Mouse (Mus musculus) heart, adult 2 months (tissue): ENCODE measurements at regions not wholly inside any gene's neighbourhood (a gene's known extent, or its start where the extent isn't known, plus 50 kb on each side); places are given as distances from the start of the nearest gene placed in this dataset.
A peak's percentile ranks its signal among the peaks of the same experiment; 100 is the strongest.

Source experiments
- CTCF ChIP-seq: fragments of 200-600 bp; IDR thresholded peaks from 2 replicates; pipeline ENCODE4 v1.8.1; 2022; ENCODE audit warnings: antibody characterized with exemption, mild to moderate bottlenecking, moderate library complexity
- POLR2A ChIP-seq: fragments of 200-500 bp; IDR thresholded peaks from 2 replicates; pipeline ENCODE4 v1.6.1; 2011; ENCODE audit warnings: mild to moderate bottlenecking, low read depth, low read length, control low read depth; ENCODE audit not compliant: insufficient read depth

DNA sequence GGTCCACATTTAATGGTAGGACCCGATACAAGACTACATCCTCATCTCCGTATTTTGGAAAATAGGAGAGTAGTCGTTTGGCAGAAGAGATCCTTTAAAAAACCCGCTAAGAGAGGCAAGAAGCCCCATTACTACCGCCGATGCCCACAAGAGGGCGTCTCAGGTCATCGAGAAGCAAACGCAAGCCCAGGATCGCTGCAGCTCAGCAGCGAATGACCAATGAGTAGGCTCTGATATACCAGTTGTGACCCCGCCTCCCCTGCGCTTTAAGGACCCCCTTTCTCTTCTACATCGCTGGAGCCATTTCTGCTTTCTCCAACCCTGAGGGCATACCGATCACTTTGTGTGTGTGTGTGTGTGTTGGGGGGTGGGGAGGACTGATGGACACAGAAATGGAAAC is 185.0 kb upstream of the Zfp618 start:
- TF ChIP-seq CTCF (peak; percentile 88), POLR2A (no peak)
